Mouse (Mus musculus) inflammation-experienced regulatory T-cells (primary cell): ENCODE results near the gene Klrc3. TPM values are rescaled to one million over a fixed set of nuclear protein-coding genes. Genes with fewer than 3 reads are reported as not detected.

Source experiments
- polyA plus RNA-seq, 2 experiments: library from polyadenylated mRNA; unstranded; fragments of 100-300 nt; shearing (Covaris generic); gene quantifications; one replicate each; pipeline ENCODE4 v1.2.1; 2017

The Klrc3 gene
- not detected for polyA plus RNA-seq

GRCm38 (mm10) chr6:129643237-129643636 lies at the start of gene Klrc3:
Gene Klrc3 (minus strand): TSS chr6:129643337.

GRCm38 (mm10) chr6:129678873-129679272 lies 35.7 kb upstream of the Klrc3 start, which contains the start of gene Klrc1:
Gene Klrc1 (minus strand): TSS chr6:129678973.

GRCm38 (mm10) chr6:129660589-129660988 lies 17.5 kb upstream of the Klrc3 start, which contains the start of gene Klrc2:
Gene Klrc2 (minus strand): TSS chr6:129660689.

GRCm38 (mm10) chr6:129623735-129624134 lies 19.4 kb downstream of the Klrc3 start, which contains the start of gene Klrk1:
Gene Klrk1 (minus strand): TSS chr6:129623864.

GRCm38 (mm10) chr6:129591508-129591907 lies 51.6 kb downstream of the Klrc3 start, which contains the start of gene Klrd1:
Gene Klrd1 (plus strand): TSS chr6:129591782.

Other genes with a start within 250 kb of the Klrc3 start
- 1 to 10 TPM in 1 of 2 experiments, under 1 TPM in 1; 0.06 to 2.6 TPM for gene Clec1b, start 246.0 kb downstream of the Klrc3 start, polyA plus RNA-seq
- gene Clec9a, start 234.5 kb downstream of the Klrc3 start, polyA plus RNA-seq, result not detected
- gene Clec1a, start 191.3 kb downstream of the Klrc3 start, polyA plus RNA-seq, result not detected
- gene Olr1, start 136.2 kb downstream of the Klrc3 start, polyA plus RNA-seq, result under 1 TPM in 1 of 2 experiments, not detected in 1; 0.13 TPM
- gene Tmem52b, start 130.8 kb downstream of the Klrc3 start, polyA plus RNA-seq, result under 1 TPM in 1 of 2 experiments, not detected in 1; 0.11 TPM
- gene Gabarapl1, start 110.2 kb downstream of the Klrc3 start, polyA plus RNA-seq, result 10 to 100 TPM in 1 of 2 experiments, 1 to 10 TPM in 1; 8.5 to 20.1 TPM
- not detected for gene Klre1, start 65.4 kb downstream of the Klrc3 start, polyA plus RNA-seq
- gene Klrd1, start 51.6 kb downstream of the Klrc3 start, polyA plus RNA-seq, result 10 to 100 TPM in 1 of 2 experiments, under 1 TPM in 1; 0.29 to 23.8 TPM
- 10 to 100 TPM in 1 of 2 experiments, under 1 TPM in 1; 0.28 to 88.4 TPM for gene Klrk1, start 19.5 kb downstream of the Klrc3 start, polyA plus RNA-seq
- not detected for gene Klrc2, start 17.4 kb upstream of the Klrc3 start, polyA plus RNA-seq
- 1 to 10 TPM in 1 of 2 experiments, under 1 TPM in 1; 0.23 to 4.8 TPM for gene Klrc1, start 35.6 kb upstream of the Klrc3 start, polyA plus RNA-seq
- gene Klri1, start 73.8 kb upstream of the Klrc3 start, polyA plus RNA-seq, result not detected
- gene Klri2, start 97.1 kb upstream of the Klrc3 start, polyA plus RNA-seq, result not detected
- gene Gm156, start 140.9 kb upstream of the Klrc3 start, polyA plus RNA-seq, result under 1 TPM; 0.13 to 0.65 TPM
- not detected for gene Gm17631, start 219.3 kb upstream of the Klrc3 start, polyA plus RNA-seq
- gene Klra17, start 233.3 kb upstream of the Klrc3 start, polyA plus RNA-seq, result not detected